ENCODE assay signal across 7 mouse cellular contexts in the genomic region with DNA sequence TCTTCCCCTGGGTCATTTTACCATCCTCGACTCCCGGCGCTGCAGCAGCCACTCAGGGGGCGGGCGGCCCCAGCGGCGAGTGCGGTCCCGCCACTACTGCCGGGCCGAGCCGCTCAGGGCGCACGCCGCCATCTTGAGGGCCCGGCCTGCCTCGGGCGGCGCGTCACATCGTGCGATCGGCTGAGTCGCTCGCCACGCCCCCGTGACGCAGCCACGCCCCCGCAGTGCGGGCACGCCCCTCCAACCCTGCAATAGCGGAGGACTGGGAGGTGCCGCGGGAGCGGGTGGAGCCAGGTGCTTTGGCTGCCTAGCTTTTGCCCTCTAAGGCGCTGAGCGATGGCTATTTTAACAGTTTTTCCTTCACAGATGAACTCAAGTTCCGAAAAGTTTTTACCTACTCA. TPM values are rescaled to one million over a fixed set of nuclear protein-coding genes. Genes with fewer than 3 reads are reported as not detected.
A peak's percentile ranks its signal among the peaks of the same experiment; 100 is the strongest.
DNase-seq lines count a peak whose midpoint lies in the region; ATAC-seq lines count a peak whose summit lies in the region.

A gene (minus strand): TSS at position 215 of the 401 bp plus-strand sequence.

- peak; percentile 100 for DNase-seq in adrenal gland, adult 2 months
- peak; percentile 94 for DNase-seq in embryo, embryonic 11.5 days (ENCODE audit: low read depth, low spot score)
- DNase-seq in gastrocnemius, postnatal 36 days: peak; percentile 99
- DNase-seq in left cerebral cortex, postnatal 25 days (ENCODE audit: low spot score in 2 of 2): peak; percentile 98
- peak; percentile 96 for DNase-seq in midbrain, embryonic 10.5 days (ENCODE audit: low spot score)
- peak; percentile 94 for DNase-seq in right cerebral cortex, postnatal 4 days

- H3K9ac ChIP-seq in intestine, embryonic 15.5 days: peak within 1 kb of the TSS; percentile 100

- no peaks in the 10 kb centered on the region for H3K9me3 ChIP-seq in intestine, embryonic 15.5 days
- H3K9me3 ChIP-seq in midbrain, embryonic 10.5 days (replicated peaks): no peaks in the 10 kb centered on the region

- peak within 1 kb of the TSS; percentile 60 for H3K4me2 ChIP-seq in intestine, embryonic 15.5 days (replicated peaks)

- intact Hi-C loops in gastrocnemius, postnatal 36 days (cut with DNase I): loop anchor here (10.0 kb wide), 2 partner anchors 172 to 328 kb away; no protein-coding TSS in a partner anchor
- intact Hi-C loops in left cerebral cortex, postnatal 25 days (cut with DNase I): loop anchor here (1.0 to 5.0 kb wide), 2 partner anchors 68 to 155 kb away; a partner anchor contains a TSS

- peak; percentile 99 for ATAC-seq in intestine, embryonic 15.5 days

- peaks cover 18% of the 10 kb centered on the region for H3K4me1 ChIP-seq in intestine, embryonic 15.5 days (replicated peaks)
- peaks cover 41% of the 10 kb centered on the region for H3K4me1 ChIP-seq in midbrain, embryonic 10.5 days

- no peaks in the 10 kb centered on the region for H3K36me3 ChIP-seq in intestine, embryonic 15.5 days
- no peaks in the 10 kb centered on the region; the same call in 1 of the 2 replicates for H3K36me3 ChIP-seq in midbrain, embryonic 10.5 days

- peak within 1 kb of the TSS; percentile 95 for H3K27ac ChIP-seq in intestine, embryonic 15.5 days
- H3K27ac ChIP-seq in midbrain, embryonic 10.5 days (replicated peaks): peak within 1 kb of the TSS; percentile 99

- peak within 1 kb of the TSS; percentile 99 for H3K4me3 ChIP-seq in intestine, embryonic 15.5 days (replicated peaks)
- H3K4me3 ChIP-seq in midbrain, embryonic 10.5 days: peak within 1 kb of the TSS; percentile 98

- under 1% methylated on average over 39 of the region's 39 CpGs for WGBS in intestine, embryonic 15.5 days
- WGBS in midbrain, embryonic 10.5 days: under 1% methylated on average over 39 of the region's 39 CpGs

- no peaks in the 10 kb centered on the region for H3K27me3 ChIP-seq in intestine, embryonic 15.5 days (replicated peaks)
- no peaks in the 10 kb centered on the region for H3K27me3 ChIP-seq in midbrain, embryonic 10.5 days (ENCODE audit: low read depth, poor library complexity, severe bottlenecking)

RNA-seq across cellular contexts. Expression of the gene that starts here (rescaled TPM):
- 10 to 100 TPM; 48.9 to 55.8 TPM for total RNA-seq in adrenal gland, adult 2 months (2021)
- 7.1 and 8.1 TPM in 2 replicates for polyA plus RNA-seq in adrenal gland, adult 2 months (2012; rRNA removed)
- total RNA-seq in gastrocnemius, postnatal 36 days (2021): 10 to 100 TPM; 10.2 to 11.0 TPM
- polyA plus RNA-seq in intestine, embryonic 15.5 days (2015; fragmentation: Nextera tagmentation; extraction: Ambion mirVana): 82.6 and 87.3 TPM in 2 replicates
- 10 to 100 TPM; 61.6 to 62.4 TPM for total RNA-seq in left cerebral cortex, postnatal 25 days (2021)
- 81.4 and 82.5 TPM in 2 replicates for polyA plus RNA-seq in midbrain, embryonic 10.5 days (2016; fragmentation: Nextera tagmentation; extraction: Ambion mirVana)

Comparison
In these comparisons a context has a peak if more than half of its experiments do, and no peak if none do; other contexts are left out.
1. Peak in every context shown above with its lines: DNase-seq, ATAC-seq, H3K4me3 ChIP-seq and H3K27ac ChIP-seq.
2. RNA of the gene that starts here (total RNA-seq): 61.6 to 62.4 TPM in left cerebral cortex, postnatal 25 days and 48.9 to 55.8 TPM in adrenal gland, adult 2 months; 10.2 to 11.0 TPM in gastrocnemius, postnatal 36 days; every median in the first group is over 4 times any median in the second.